Mouse (Mus musculus) embryo, embryonic 9.5 days (tissue): ENCODE results near the gene Ippk.

Experiments used
- DNase-seq: peaks from one replicate; pipeline ENCODE4 v3.0.0-alpha.2; 2017; ENCODE audit errors: extremely low spot score

The Ippk gene

DNA sequence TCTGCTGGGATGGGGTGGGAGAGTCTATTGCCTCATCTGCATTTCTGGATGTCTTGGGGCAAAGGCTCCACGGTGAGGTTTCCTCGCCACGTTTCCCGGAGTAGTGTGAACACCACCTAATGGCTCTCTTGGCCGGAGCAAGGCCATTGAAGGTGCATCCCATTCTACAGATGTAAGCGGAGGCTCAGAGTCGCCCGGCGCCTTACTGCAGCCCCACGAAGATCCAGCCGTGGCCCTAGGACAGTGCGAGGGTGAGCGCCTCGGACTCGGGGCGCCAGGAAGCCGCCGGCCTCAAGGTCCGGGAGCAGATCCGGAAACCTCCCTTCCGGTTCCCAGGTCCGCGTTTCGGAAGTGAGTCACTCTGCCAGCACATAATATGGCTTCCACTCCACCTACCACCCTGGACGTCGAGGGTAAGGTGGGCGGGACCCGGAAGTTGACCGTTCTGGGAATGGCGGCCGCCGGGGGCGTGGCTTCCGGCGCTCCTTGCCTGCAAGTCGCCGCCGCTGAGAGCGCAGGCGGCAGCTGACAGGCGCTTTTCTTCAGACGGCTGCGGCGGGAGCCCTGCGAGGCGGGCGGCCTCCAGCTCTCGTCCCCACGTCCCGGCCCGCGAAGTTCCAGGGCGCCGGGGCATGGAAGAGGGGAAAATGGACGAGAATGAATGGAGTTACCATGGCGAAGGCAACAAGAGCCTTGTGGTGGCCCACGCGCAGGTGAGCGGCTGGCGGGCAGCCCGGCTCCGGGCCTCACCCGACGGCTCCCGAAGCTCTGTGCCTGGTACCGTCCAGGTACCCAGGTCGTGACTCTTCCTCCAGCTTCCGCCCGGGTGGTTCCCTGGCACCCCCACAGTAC, at the start of gene Ippk:
TSS of gene Ippk (plus strand) at position 496 of the 852 bp plus-strand sequence.
- peak; percentile 98 for DNase-seq

DNA sequence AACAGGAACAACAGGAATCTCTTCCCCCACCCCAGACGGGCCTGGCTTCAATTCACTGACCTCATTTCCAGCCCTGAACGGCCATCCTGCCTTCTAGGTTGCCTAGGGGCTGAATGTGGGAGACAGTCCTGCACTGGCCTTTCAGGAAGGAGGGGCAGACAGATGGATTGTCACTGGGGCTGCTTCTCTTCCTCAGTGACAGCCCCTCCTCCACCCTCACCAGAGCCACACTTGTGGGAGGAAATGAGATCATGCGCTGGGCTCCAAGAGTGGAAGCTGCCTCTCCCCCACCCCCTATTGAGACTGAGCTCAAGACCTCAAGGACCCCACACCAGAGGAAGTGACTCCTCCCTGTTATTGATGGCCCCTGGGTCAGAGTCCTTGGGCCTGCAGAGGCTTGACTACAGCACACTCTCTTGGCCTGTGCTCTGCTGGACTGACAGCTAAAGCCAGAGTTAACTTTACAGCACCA, 49.6 kb upstream of the Ippk start:
- peak; percentile 54 for DNase-seq

DNA sequence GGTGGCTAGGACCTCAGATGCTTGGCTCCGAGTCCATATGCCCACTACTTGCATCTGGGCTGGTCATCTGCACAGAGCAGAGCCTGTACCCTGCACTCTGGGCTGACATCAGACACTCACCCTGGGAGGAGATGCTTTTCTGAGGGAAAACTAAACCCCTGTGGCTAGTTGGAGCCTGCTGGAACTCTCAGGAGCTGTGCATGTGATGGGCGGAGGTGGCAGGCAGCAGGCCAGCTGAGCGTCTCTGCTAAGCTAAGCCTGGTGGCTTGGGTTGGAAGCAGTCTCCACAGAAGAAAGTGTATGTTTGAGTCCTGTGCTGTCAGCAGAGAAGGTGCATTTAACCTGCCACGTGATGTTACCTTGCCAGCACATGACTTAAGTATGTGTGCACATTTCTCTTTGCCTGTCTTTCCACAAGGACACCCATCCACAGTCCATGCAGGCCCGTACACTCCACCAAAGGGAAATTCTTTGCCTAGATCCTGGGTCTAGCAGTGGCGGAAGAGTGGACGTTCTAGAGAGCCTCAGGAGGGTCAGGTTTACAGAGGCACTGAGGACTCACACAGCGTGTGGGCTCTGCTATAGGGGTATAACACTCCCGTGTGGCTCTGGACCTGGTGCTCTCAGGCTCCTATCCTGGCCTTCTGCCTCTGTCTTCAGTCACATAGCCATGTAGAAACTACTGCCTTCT, 48.5 kb upstream of the Ippk start:
- DNase-seq = no peak

DNA sequence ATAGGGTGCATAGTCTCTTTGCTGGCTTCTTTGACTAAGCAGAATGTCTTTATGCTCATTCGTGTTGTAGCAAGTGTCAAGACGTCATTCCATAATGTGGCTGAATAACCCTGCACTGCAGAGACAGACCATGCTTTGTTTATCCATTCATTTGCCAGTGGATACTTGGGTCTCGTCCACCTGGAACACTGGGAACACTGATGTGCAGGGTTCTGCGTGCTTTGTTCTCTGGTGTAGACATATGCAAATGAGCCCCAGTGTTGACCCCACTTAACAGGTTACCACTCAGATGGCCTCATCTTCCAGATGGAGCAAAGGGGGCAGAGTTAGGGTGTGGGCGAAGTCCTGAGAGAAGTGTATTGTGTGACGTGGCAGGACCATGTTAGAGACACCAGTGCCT, 46.7 kb upstream of the Ippk start:
- DNase-seq = no peak

DNA sequence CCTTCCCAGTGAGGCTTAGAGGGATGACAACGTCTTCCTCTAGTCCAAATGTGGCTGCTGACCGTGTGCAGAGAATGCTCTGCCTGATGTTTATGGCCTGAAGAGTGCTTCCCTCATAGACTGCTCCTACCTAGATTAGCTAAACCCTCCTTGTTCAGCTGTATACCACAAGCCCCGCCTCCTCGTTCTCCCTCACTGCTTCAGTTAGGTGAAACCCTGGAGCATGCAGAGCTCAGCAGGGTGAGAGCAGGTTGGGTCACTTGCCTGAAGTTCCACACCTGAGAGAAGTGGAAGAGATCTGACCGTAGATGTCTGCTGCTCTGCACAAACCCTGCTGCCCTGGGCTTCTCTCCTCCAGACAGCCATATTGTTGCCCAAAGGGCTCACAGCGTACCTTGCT, 46.3 kb upstream of the Ippk start:
- DNase-seq = no peak

DNA sequence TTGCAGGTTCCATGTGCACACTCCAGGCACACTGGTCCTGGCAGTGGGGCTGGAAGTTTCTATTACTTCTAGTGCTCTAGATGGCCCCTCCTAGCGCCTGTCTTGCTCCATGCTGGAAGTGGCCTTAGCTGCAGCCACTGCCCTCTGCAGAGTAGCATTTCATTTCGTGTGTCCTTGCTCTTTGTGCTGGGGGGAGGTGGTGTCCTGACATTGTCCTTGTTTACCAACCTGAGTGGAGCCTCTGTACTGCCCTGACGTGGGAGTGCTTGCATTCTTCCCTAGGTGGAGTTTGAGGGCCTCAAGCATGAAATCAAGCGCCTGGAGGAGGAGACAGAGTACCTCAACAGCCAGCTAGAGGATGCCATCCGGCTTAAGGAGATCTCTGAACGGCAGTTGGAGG, 43.4 kb upstream of the Ippk start:
- DNase-seq = no peak

DNA sequence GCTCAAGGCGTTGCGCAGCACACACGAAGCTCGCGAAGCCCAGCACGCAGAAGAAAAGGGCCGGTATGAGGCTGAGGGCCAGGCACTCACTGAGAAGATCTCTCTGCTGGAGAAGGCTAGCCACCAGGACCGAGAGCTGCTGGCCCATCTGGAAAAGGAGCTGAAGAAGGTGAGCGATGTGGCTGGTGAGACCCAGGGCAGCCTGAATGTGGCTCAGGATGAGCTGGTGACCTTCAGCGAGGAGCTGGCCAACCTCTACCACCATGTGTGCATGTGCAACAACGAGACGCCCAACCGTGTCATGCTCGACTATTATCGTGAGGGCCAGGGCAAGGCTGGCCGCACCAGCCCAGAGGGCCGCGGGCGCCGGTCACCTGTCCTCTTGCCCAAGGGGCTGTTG, 41.7 kb upstream of the Ippk start:
- no peak for DNase-seq

DNA sequence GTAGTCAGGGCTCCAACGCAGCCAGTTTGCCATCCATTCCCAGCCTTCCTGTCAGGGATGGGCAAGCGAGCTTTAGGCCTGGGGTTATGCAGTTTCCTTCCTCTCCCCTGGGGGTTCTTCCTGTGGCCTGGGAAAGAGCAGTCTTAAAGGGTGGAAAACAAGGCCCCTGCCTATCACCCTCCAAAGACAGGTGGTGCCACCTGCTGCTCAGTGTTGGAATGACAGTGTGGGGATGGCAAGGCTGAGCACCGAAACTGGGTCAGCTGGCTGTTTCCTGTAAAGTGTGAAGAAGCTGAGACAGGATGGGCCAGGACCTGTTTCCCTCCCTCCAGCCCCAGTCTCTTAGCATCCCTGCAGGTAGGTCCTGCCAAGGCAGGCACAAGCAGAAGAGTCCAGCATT, 39.8 kb upstream of the Ippk start:
- DNase-seq = peak; percentile 78

DNA sequence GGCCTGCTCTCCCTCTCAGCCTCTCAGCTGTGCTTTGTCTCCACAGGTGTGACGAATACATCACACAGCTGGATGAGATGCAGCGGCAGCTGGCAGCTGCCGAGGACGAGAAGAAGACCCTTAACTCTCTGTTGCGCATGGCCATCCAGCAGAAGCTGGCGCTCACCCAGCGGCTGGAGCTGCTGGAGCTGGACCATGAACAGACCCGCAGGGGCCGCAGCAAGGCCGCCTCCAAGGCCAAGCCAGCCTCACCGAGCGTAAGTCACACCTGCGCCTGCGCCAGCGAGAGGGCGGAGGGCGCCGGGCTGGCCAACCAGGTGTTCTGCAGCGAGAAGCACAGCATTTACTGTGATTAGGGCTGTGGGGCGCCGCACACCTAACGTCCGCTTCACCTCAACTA, 38.1 kb upstream of the Ippk start:
- DNase-seq = no peak

DNA sequence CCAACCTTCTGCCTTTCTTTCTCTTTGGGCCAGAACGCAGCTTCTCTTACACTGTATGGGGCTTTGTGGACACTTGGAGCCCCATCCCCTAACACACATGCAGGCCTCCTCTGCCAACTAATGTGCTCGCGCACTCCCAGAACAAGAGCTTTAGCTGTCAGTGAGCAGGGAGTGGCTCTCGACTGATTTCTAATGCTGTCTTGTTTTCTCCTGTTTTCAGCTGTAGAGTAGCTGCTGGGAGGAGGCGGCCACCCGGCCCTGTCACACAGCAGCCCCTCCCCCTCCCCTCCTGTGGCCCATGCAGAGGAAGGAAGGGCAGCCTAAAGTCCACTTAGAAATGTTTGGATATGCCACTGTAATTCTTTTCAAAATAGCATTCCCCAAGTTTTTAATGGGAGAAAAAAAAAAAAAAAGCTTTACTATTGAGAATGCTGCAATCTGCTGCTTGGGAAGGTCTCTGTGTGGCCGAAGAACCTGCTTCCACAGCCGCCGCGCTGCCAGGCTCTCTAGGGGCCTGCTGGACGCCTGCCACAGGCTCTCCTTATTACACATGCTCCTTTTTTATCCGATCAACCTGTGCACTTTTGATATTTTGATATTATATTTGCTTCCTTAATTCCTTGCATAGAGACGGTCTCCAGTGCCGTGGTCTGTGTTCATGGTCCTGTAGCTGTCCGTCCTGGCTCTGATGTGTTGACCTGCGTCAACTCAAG, 36.1 kb upstream of the Ippk start:
- no peak for DNase-seq

DNA sequence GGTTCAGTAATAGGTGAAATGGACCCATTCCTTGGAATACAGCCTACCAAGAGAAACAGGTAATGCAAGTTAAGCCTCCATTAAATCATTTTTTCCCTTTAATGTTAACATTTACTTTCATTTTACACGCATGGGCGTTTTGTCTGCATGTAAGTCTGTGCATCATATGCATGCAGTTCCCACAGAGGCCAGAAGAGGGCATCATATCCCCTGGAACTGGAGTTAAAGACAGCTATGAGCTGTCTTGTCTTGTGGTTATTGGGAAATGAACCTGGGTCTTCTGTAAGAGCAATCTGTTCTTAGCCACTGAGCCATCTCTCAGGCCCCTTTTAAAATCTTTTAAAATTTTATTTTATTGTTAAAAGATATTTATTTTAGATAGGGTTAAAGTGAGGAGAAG, 29.7 kb upstream of the Ippk start:
- no peak for DNase-seq

DNA sequence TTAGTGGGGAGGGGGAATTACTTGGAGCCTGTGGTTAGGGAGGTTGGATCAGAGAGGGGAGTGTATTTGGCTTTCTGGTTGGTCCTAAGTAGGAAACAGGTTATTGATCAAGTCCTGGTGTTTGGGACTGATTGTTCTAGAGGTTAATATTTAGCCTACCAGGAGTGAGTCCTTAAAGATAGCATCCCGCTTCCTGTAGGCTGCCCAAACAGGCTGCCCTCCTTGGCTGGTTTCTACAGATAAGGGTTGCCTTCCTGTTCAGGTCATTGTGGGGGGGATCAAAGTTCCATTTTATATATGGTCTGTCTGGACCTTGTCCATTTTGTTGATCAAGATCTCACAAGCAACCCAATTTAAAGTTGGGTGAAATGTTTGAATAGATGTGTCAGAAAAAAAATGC, 27.5 kb upstream of the Ippk start:
- no peak for DNase-seq

DNA sequence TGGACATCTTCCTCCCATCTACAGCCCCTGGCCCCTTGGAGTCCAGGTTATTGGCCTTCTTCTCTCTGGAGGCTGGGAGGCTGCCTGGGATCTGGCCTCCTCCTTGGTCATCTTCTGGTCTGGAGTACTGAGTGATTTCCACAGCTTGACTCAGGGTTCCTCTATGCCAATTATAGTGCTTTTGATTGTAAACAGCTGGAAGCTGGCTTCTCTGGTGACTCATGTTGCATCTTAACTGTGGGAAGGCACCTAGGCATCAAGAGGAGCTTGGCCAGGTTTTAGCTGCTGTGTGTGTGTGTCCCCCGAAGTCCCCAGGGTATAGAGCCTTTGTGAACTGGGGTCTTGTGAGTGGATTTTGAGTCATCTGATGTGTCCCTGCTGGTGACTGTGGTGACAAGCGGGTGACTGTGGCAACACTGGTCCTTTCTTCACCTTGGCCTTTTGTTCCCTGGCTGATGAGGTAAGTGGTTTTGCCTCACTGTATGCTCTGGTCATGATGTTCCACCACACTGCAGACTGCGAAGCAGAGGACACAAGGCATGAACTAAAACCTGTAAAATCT, 26.1 kb upstream of the Ippk start:
- no peak for DNase-seq

DNA sequence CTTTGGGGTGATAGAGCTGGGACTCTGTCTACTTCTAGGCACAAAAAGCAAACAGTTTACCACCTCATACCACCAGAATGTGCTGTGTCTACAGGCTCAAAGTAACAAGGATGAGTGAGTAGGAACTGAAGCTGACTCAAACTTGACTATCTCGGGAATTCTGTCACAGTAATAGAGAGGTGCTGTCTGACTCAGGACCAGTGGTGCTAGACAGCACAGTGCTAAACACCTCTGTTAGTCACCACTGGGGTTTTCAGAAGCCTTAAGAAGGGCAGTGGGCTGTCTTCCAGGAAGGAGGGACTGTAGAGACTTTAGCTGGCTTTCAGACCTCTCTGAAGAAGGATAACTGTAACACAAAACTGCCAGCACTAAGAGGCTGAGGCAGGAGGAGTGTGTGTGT, 24.3 kb upstream of the Ippk start:
- no peak for DNase-seq

DNA sequence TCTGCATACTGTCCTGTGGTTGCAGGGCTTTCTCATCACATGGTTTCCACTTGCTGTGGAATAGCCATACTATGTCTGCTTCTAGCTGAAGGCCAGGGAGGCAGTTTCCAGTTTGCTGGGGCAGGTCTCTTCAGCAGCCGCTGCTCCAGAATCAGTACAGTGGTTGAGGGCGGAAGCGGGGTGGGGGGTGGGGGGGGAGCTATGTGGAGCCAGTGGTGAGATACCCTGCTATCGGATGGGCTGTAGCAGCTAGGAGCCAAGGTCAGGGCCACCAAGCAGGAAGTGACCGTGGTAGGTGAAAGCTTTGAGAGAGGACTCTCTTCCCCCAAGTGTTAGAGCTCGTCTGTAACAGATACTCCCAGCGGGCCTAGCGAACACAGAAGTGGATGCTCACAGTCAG, 22.9 kb upstream of the Ippk start:
- no peak for DNase-seq

DNA sequence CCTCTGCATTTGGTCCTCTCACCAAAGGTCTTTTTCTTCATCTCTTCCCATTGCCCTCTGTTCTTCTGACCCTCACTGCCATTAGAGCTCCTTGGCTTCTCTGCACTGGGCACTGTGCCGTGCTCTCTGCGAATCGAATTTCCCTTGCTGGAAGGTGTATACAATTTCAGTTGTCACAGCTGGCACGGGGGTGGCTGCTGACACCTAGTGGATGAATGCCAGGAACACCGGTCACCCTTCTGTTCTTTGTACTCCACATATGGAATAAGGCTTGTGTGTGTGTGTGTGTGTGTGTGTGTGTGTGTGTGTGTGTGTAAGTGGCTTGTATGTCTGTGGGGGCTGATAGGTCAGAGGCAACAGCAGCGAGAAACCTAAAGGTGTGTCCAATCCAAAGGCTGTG, 20.9 kb upstream of the Ippk start:
- no peak for DNase-seq

DNA sequence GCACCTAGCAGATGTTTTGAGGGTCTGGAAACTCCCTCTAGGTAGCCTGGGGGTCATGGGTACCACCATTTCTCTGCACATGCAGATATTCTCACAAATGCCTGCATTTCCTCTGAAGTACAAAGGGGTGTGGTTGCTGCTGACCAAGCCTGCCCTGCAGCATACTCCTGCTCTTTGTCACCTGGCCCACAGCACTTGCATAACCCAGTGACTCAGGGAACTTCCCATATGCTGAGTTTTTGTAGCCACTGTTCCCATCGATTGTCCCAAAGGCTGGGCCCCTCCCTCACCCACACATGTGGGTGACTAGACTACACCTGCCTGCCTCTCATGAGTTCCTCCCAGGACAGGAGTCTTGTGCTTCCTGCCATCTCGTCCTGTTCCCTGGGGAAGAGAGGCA, 18.4 kb upstream of the Ippk start:
- no peak for DNase-seq

DNA sequence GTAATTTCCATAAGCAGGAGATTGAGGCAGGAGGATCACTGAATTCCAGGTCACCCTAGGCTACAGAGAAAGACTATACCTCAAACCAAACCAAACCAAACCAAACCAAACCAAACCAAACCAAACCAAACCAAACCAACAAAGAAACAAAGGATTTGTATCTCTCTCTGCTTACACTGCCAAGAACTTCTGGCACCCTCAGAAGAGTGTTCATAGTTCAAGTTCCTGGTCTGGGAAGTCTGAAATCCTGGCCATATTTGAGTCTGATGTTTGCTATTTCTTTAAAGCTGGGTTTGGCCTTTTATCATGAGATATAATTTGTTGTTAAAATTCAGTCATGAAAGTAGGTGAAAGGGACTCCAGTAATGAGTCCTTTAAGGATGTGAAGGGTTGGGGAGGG, 13.3 kb upstream of the Ippk start:
- no peak for DNase-seq

DNA sequence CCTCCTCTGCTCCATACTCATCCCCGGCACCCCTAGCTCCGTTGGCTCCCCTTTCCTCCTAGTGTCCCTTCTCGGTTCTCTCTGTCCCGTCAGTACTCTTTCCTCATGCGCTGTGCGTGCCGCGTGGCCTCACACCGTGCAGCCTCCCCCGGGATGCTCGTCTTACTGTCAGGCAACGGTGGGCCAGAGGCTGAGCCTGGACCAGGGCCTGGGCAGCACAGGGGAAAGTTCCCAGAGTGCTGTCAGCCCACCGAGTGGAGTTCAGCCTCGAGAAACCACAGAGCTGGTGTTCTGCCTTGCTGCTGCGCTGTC, 513 bp downstream of the Ippk start:
- DNase-seq = no peak

DNA sequence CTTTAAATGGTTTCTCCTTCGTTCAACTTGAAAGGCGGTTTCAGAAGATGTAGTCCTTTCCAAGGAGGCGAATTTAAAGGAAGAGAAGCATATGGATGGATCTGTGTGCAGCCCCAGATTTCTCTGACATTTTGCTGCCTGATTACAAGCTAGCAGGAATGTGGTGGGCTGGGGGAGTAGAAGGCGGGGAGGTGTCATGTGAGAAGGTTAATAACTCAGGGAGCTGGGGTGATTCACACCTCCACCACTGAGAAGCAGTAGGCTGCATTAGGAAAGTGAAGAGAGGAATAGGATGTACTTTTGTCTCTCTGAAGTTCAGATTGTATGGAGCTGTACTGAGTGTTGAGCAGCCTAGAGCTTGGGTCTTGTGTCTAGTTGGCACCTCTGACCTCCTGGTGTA, 910 bp downstream of the Ippk start:
- DNase-seq = no peak

DNA sequence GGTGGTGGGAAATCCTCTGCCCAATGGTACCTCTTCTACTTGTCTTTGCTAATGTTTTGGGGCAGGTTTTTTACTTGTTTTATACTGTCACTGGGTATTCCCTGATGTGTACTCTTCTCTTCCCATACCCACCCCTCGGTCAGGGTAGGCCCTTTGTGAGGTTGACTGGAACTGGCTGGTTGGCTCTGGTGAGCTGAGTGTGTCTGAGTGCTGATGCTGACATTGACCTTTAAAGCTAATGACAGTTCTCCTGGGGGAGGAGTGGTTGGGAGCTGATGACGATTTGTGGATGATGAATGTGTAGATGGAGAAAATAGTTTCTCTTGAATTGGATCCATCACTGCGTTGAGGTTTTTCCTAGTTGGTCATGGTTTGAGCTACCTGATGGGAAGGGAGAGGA, 5.7 kb downstream of the Ippk start:
- no peak for DNase-seq

DNA sequence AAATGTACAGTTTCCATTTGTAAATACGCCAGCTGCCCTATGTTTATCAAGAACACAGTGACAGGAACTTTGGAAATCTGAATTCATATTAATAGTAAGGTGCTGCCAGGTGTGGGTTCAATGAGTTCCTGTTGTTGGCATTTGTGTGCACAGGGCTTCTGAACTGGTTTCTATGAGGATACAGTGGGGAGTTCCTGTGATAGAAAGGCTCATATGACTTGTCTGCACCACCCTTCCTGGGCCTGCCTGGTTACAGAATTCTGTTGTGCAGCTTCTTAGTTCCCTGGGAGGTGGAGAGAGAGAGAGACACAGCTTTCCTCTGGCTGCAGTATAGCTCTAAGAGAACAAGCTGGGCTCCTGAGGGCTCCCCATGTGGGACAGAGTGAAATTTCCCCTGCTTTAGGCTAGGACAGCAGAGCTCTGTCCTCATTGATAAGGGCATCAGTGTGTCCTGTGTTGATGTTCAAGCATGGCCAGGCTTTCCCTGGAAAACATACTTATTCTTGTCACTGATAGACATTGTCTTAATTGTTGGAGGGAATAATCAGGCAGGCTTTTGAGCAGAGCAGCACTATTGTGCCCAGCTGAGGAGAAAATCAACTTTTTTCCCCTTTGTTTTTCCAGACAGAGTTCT, 7.1 kb downstream of the Ippk start:
- no peak for DNase-seq
